Mouse (Mus musculus): Measurements from ENCODE around the gene Klc1.

- no peak for TF ChIP-seq POLR2A (IDR thresholded peaks at IDR 0.05; ENCODE audit: borderline replicate concordance, low read depth, low read length)
- TF ChIP-seq CTCF (IDR thresholded peaks at IDR 0.05; ENCODE audit: low read depth, low read length), result no peak
These were observed 92.6 kb downstream of the Klc1 start for GRCm38 (mm10) chr12:111851235-111851634.

Measured in bone marrow macrophage, adult 2 months (primary cell).